11 mouse cellular contexts compared by ENCODE assay signal in the genomic region with DNA sequence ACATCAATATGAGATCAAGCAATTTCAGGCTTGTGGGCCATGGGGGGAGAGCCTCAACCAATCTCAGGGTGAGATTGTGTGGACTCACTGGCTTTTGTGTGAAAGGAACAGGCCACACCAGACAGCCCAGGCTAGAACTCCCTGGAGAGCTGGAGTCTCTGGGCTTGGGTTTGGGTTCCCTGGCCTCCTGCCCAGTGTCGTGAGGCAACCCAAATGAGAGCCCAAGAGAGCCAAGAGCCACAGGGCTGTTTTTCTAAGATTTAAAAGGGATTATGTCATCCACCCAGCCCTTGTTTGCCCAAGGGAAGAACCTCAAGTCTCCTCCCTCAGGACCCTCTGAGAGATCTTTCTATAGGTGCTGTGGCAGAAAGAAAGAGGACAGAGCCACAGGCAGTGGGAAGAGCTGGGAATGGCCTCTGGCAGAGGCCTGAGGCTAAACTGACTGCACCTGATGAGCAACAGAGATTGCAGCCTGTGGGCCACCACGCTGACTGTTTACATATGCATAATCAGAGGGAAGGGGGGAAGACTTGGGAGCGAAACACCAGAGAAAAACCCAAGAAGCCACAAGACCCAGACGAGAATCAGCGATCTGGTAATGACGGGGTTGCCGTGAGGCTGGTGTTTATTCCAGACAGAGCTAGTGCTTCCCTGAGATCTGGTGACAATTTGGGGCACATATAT.
DNase-seq lines count a peak whose midpoint lies in the region; ATAC-seq lines count a peak whose summit lies in the region.
"Had no signal": no experiment of that assay in that cellular context is flagged by ENCODE, and none has a peak within 500 bp of the region (broad histone marks: within the 10 kb centered on the region; RNA-seq: fewer than 3 reads in every experiment).

No protein-coding gene starts in this region.

- 55% methylated on average over 7 of the region's 7 CpGs for WGBS in midbrain, embryonic 11.5 days

- H3K9ac ChIP-seq in midbrain, embryonic 11.5 days (ENCODE audit: low read length): no peak overlapping the region
- H3K9ac ChIP-seq: hindbrain, embryonic 12.5 days had no signal

- H3K27ac ChIP-seq in midbrain, embryonic 11.5 days (ENCODE audit: low read depth, low read length): no peak overlapping the region
- H3K27ac ChIP-seq: hindbrain, embryonic 12.5 days; kidney, postnatal 0 days had no signal

- no peaks in the 10 kb centered on the region for H3K9me3 ChIP-seq in midbrain, embryonic 11.5 days (ENCODE audit: control insufficient read depth, low read length)

- H3K4me3 ChIP-seq in midbrain, embryonic 11.5 days (ENCODE audit: low read depth, low read length): no peak overlapping the region
- H3K4me3 ChIP-seq: hindbrain, embryonic 12.5 days had no signal

- intact Hi-C loops in heart, postnatal 10 days (cut with DNase I): no loop called here

- H3K4me1 ChIP-seq in midbrain, embryonic 11.5 days (ENCODE audit: control insufficient read depth, insufficient read depth, low read length): no peaks in the 10 kb centered on the region

- H3K4me2 ChIP-seq in midbrain, embryonic 11.5 days: no peak overlapping the region
- H3K4me2 ChIP-seq: hindbrain, embryonic 12.5 days had no signal

- DNase-seq in kidney, postnatal 10 days: peak; percentile 44
- DNase-seq in kidney, adult 18-20 months: no peak
- peak; percentile 71 for DNase-seq in adrenal gland, postnatal 14 days
- DNase-seq in heart, postnatal 10 days: peak; percentile 41
- peak; percentile 61 for DNase-seq in lung, postnatal 36 days
- no peak for DNase-seq in cerebellum, postnatal 36 days
- DNase-seq in frontal cortex, adult 2 months (ENCODE audit: extremely low spot score in 1 of 2, low spot score in 1 of 2): no peak
- DNase-seq in midbrain, embryonic 11.5 days (ENCODE audit: low spot score, missing footprints): no peak
- DNase-seq: cerebellum, adult 11 months had no signal

- ATAC-seq in midbrain, embryonic 11.5 days (ENCODE audit: low FRiP score): no peak

- H3K36me3 ChIP-seq in midbrain, embryonic 11.5 days (ENCODE audit: control insufficient read depth, insufficient read depth, low read length): no peaks in the 10 kb centered on the region
- H3K36me3 ChIP-seq: hindbrain, embryonic 12.5 days had no signal

- no peaks in the 10 kb centered on the region for H3K27me3 ChIP-seq in midbrain, embryonic 11.5 days (ENCODE audit: control insufficient read depth, insufficient read depth, low read length)
- H3K27me3 ChIP-seq: hindbrain, embryonic 12.5 days had no signal

Comparison
In these comparisons a context has a peak if more than half of its experiments do, and no peak if none do; other contexts are left out.
1. DNase-seq: peak in kidney, postnatal 10 days (single experiment), adrenal gland, postnatal 14 days (single experiment), heart, postnatal 10 days (2 of 2) and lung, postnatal 36 days (single experiment); none in kidney, adult 18-20 months (single experiment), cerebellum, postnatal 36 days (0 of 2), frontal cortex, adult 2 months (0 of 2) and midbrain, embryonic 11.5 days (single experiment).